Mouse (Mus musculus) neural tube, embryonic 14.5 days (tissue): ENCODE results near the gene Asnsd1. TPM values are rescaled to one million over a fixed set of nuclear protein-coding genes. Genes with fewer than 3 reads are reported as not detected.
"Not testable (repeated sequence)": the region's sequence is repeated elsewhere in the genome, so short reads cannot be mapped to it uniquely, and the experiment has no call there.

Experiments
- ATAC-seq: fragments of 200-750 bp; cut with Nextera tagmentation; 2 replicates; pipeline ENCODE4 v1.8.0; 2017; ENCODE audit warnings: low read depth, mild to moderate bottlenecking, moderate TSS enrichment, moderate library complexity
- H3K27ac ChIP-seq: fragments of 300-500 bp; sonication (generic); 2 replicates; pipeline ENCODE4 v1.5.1; 2014; ENCODE audit warnings: low read depth, mild to moderate bottlenecking, control low read depth, low read length, moderate library complexity, mixed read lengths
- H3K27me3 ChIP-seq: fragments of 300-500 bp; sonication (generic); 2 replicates; pipeline ENCODE4 v1.6.1; 2014; ENCODE audit warnings: low read length; ENCODE audit not compliant: control insufficient read depth, insufficient read depth
- H3K36me3 ChIP-seq: fragments of 300-500 bp; sonication (generic); 2 replicates; pipeline ENCODE4 v1.6.1; 2014; ENCODE audit warnings: low read length, mixed read lengths; ENCODE audit not compliant: control insufficient read depth, insufficient read depth
- H3K4me1 ChIP-seq: fragments of 300-500 bp; sonication (generic); 2 replicates; pipeline ENCODE4 v1.6.1; 2014; ENCODE audit warnings: low read length; ENCODE audit not compliant: control insufficient read depth, insufficient read depth
- H3K4me2 ChIP-seq: fragments of 300-500 bp; sonication (generic); 2 replicates; pipeline ENCODE4 v1.6.1; 2014; ENCODE audit warnings: mild to moderate bottlenecking, low read depth, low read length, control low read depth
- H3K4me3 ChIP-seq: fragments of 300-500 bp; sonication (generic); 2 replicates; pipeline ENCODE4 v1.5.1; 2014; ENCODE audit warnings: low read depth, low read length, control low read depth, mixed read lengths
- H3K9ac ChIP-seq: fragments of 300-500 bp; sonication (generic); replicated peaks from 2 replicates; pipeline ENCODE4 v1.6.1; 2014; ENCODE audit warnings: low read depth, mild to moderate bottlenecking, control low read depth, low read length, mixed read lengths
- H3K9me3 ChIP-seq: fragments of 300-500 bp; sonication (generic); 2 replicates; pipeline ENCODE4 v1.6.1; 2016; ENCODE audit warnings: low read length; ENCODE audit not compliant: control insufficient read depth
- WGBS: fragments of 180-500 bp; shearing (Covaris S2); extraction: QIAGEN DNeasy Blood & Tissue Kit; methylation state at CpG from one replicate; pipeline ENCODE4 v1.1.7; 2014; 5-methylcytosine and 5-hydroxymethylcytosine counted together
- polyA plus RNA-seq: library from polyadenylated mRNA; unstranded; fragments of >200 nt; fragmentation: Nextera tagmentation; extraction: Ambion mirVana; gene quantifications from 2 replicates; pipeline ENCODE4 v1.2.1, GENCODE M21; 2014

The Asnsd1 gene
- polyA plus RNA-seq, 1 experiment from 2014 or later, result 61.0 TPM

DNA sequence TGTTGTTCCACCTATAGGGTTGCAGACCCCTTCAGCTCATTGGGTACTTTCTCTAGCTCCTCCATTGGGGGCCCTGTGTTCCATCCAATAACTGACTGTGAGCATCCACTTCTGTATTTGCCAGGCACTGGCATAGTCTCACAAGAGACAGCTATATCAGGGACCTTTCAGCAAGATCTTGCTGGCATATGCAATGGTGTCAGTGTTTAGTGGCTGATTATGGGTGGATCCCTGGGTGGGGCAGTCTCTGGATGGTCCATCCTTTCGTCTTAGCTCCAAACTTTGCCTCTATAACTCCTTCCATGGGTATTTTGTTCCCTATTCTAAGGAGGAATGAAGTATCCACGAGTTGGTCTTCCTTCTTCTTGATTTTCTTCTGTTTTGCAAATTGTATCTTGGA lies 15.1 kb downstream of the Asnsd1 start:
- H3K4me1 ChIP-seq, ATAC-seq, H3K4me2 ChIP-seq, H3K27me3 ChIP-seq, H3K9ac ChIP-seq, H3K4me3 ChIP-seq, H3K9me3 ChIP-seq, H3K36me3 ChIP-seq, H3K27ac ChIP-seq: not testable (repeated sequence)
- WGBS, result 67% methylated on average over 2 of the region's 2 CpGs

DNA sequence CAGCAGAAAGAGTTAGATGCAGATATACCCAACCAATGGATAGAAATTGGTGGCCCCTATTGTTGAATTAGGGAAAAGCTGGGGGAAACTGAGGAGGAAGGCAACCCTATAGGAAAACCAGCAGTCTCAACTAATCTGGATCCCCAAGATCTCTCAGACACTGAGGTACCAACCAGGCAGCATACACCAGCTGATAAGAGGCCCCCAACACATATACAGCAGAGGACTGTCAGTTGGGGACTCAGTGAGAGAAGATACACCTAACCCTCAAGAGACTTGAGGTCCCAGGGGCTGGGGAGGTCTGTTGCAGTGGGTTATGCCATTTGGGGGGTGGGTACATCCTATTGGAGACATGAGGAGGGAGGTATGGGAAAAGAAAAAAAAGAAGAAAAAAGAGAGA lies 17.1 kb downstream of the Asnsd1 start:
- H3K4me3 ChIP-seq, result no peak overlapping the region
- no peaks in the 10 kb centered on the region for H3K27me3 ChIP-seq
- no peak overlapping the region for H3K9ac ChIP-seq
- ATAC-seq, result no peak
- H3K4me2 ChIP-seq, result no peak overlapping the region
- H3K27ac ChIP-seq, result no peak overlapping the region
- no peaks in the 10 kb centered on the region for H3K36me3 ChIP-seq
- no peaks in the 10 kb centered on the region for H3K4me1 ChIP-seq
- no peaks in the 10 kb centered on the region for H3K9me3 ChIP-seq

GRCm38 (mm10) chr1:53333527-53333926 lies 19.0 kb downstream of the Asnsd1 start:
- not testable (repeated sequence) for H3K4me2 ChIP-seq, H3K4me1 ChIP-seq, H3K4me3 ChIP-seq, H3K36me3 ChIP-seq, H3K9me3 ChIP-seq, H3K9ac ChIP-seq, ATAC-seq, H3K27ac ChIP-seq, H3K27me3 ChIP-seq
- WGBS, result 75% methylated on average over 5 of the region's 5 CpGs

DNA sequence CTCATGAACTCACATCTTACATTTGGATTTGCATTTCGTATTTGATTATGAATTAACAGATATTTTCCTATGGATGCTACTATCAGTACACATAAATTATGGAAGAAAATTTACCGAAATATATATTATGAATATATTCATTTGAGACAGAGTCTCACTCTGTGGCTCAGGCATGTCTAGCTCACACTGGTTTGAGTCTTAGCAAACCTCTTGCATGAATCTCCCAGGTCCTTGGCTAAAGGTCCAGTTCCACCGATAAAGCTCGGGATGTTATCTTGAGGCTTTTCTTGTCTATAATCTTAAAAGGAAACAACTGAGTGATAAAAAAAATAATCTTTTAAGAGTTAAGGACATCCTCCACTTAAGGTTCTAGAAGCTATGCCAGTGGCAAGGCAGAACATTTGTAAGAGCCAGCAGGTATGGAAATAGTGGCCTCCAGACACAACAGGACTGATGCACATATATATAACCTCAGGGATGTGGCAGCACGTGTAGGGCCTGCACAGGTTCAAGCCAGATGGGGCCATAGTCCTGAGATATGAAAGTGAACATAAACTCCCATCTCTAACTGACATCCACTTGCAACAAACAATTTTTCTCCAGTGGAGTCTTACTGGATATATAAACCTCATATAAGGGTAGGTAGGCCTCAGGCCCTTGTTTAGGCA lies 27.6 kb downstream of the Asnsd1 start:
- Histone ChIP-seq H3K27ac (no peak overlapping the region), H3K4me1 (no peaks in the 10 kb centered on the region), H3K9ac (no peak overlapping the region), H3K4me3 (no peak overlapping the region), H3K4me2 (no peak overlapping the region), H3K9me3 (no peaks in the 10 kb centered on the region), H3K27me3 (no peaks in the 10 kb centered on the region), H3K36me3 (peaks cover 12% of the 10 kb centered on the region; the same call in 1 of the 2 replicates)
- 93% methylated on average over 5 of the region's 5 CpGs for WGBS
- ATAC-seq, result no peak

- no peaks in the 10 kb centered on the region for H3K4me1 ChIP-seq
- WGBS, result 94% methylated on average over 1 of the region's 1 CpGs
- H3K9me3 ChIP-seq, result no peaks in the 10 kb centered on the region
- no peak overlapping the region for H3K27ac ChIP-seq
- H3K27me3 ChIP-seq, result no peaks in the 10 kb centered on the region
- H3K9ac ChIP-seq, result no peak overlapping the region
- H3K4me3 ChIP-seq, result no peak overlapping the region
- no peak overlapping the region for H3K4me2 ChIP-seq
- H3K36me3 ChIP-seq, result peaks cover 12% of the 10 kb centered on the region; the same call in 1 of the 2 replicates
- ATAC-seq, result no peak
Observed at GRCm38 (mm10) chr1:53324277-53324676, 28.3 kb downstream of the Asnsd1 start.

DNA sequence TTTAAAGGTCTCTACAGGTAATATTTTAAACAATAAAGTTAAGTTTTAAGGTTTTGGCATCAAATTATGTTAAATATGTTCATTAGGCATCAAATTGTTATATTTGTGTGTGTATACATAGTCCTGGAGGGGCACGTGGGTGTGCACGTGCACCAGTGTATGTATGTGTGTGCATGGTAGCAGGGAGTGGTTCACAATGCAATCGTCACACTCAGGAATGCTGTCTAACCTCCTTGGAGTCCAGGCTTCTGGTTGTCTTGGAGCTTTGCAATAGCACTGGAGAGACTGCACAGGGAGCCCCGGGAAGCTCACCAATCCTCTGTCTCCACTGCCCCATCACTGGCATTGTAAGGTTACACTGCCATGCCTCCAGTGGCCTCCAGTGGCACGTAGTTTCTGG lies 29.3 kb downstream of the Asnsd1 start:
- H3K4me1 ChIP-seq, result no peaks in the 10 kb centered on the region
- H3K9ac ChIP-seq, result no peak overlapping the region
- 94% methylated on average over 5 of the region's 5 CpGs for whole genome bisulfite sequencing
- H3K27ac ChIP-seq, result no peak overlapping the region
- H3K9me3 ChIP-seq, result no peaks in the 10 kb centered on the region
- H3K27me3 ChIP-seq, result no peaks in the 10 kb centered on the region
- H3K4me2 ChIP-seq, result no peak overlapping the region
- no peak overlapping the region for H3K4me3 ChIP-seq
- no peak for ATAC-seq
- H3K36me3 ChIP-seq, result peaks cover 15% of the 10 kb centered on the region

DNA sequence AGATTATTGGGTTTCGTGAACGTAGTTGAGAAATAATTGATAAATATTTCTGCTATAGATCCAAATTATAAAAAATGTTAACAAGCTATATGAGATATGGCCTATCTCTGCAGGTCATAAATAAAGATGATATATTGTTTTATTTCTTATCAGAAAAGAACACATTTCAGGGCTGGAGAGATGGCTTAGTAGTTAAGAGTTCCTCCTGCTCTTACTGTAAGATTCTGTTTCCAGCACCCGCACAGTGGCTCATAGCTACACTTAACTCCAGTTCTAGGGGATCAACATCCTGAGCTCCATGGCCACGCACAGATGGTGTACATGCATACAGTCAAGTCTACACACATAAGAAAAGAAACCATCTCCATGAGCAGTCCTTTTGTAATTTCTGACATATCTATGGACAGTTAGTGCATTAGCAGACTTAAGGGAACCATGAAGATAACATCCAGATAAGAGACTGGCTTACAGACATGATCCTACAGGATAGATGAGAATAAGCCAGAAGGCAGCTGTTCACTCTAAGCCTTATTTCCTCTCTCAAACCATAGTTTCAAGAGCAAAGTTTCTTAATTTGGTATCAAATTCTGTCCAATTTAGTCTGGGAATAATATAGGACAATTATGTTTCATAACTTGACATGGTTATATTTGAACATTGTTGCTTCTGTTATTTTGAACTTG lies 30.7 kb downstream of the Asnsd1 start:
- Histone ChIP-seq H3K4me3 (no peak overlapping the region), H3K9ac (no peak overlapping the region), H3K4me2 (no peak overlapping the region), H3K4me1 (no peaks in the 10 kb centered on the region), H3K36me3 (peaks cover 17% of the 10 kb centered on the region), H3K27ac (no peak overlapping the region), H3K27me3 (no peaks in the 10 kb centered on the region), H3K9me3 (no peaks in the 10 kb centered on the region)
- ATAC-seq, result no peak
- 96% methylated on average over 4 of the region's 4 CpGs for WGBS

- WGBS, result 2% methylated on average over 27 of the region's 27 CpGs
Observed at GRCm38 (mm10) chr1:53312989-53313967, 39.3 kb downstream of the Asnsd1 start, which contains the start of gene Osgepl1. TSS of gene Osgepl1 (plus strand) at chr1:53313624.

More at GRCm38 (mm10) chr1:53312989-53313967, 39.3 kb downstream of the Asnsd1 start, which contains the start of gene Osgepl1:
- Histone ChIP-seq H3K4me1 (0 out of 2 replicates have a peak, but pooled peaks cover 4% of the 10 kb centered on the region), H3K36me3 (peaks cover 2% of the 10 kb centered on the region), H3K9me3 (no peaks in the 10 kb centered on the region), H3K4me3 (peak within 1 kb of the TSS; percentile 45), H3K9ac (peak within 1 kb of the TSS; percentile 62), H3K4me2 (peak within 1 kb of the TSS; percentile 46), H3K27me3 (no peaks in the 10 kb centered on the region), H3K27ac (peak within 1 kb of the TSS; percentile 82)
- peak; percentile 99 for ATAC-seq
